Mouse (Mus musculus) heart, postnatal 0 days (tissue): ENCODE measurements at regions not wholly inside any gene's neighbourhood (a gene's known extent, or its start where the extent isn't known, plus 50 kb on each side); places are given as distances from the start of the nearest gene placed in this dataset.

Experiments
- CTCF ChIP-seq: IDR thresholded peaks from 2 replicates; pipeline ENCODE4 v1.5.1; 2016; ENCODE audit warnings: antibody characterized with exemption, control low read depth, low read depth
- EP300 ChIP-seq: IDR thresholded peaks from 2 replicates; pipeline ENCODE4 v1.6.1; 2016; ENCODE audit warnings: antibody characterized with exemption, low read depth

DNA sequence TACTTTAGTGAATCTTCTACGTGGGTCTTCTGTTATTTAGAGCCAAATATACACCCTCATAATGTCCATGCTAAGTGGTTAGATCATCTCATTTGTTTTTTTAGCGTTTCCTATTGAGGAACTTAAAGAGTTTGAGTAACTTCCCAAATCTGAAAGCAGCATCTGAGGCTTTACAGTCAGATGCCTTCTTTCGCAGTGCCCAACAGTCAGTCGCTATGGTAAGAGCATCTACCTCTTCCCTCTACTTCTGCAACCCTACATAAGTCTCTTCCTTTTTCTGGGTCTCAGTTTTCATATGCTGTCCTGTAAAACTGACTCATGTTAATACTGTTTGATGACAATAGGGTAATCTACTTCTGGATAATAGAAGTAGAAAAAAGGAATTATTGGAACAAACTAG is 146.8 kb downstream of the Ktn1 start:
- no peak for TF ChIP-seq CTCF
- TF ChIP-seq EP300, result no peak
